Mouse (Mus musculus) spleen, postnatal 14 days (tissue): ENCODE measurements around the gene Srf.
"Not testable (repeated sequence)": the region's sequence is repeated elsewhere in the genome, so short reads cannot be mapped to it uniquely, and the experiment has no call there.

Experiments
- DNase-seq, 2 experiments: peaks; one replicate each; pipeline ENCODE4 v3.0.0; 2021 to 2022; ENCODE audit warnings: low spot score in 2 of 2

Gene Srf

DNA sequence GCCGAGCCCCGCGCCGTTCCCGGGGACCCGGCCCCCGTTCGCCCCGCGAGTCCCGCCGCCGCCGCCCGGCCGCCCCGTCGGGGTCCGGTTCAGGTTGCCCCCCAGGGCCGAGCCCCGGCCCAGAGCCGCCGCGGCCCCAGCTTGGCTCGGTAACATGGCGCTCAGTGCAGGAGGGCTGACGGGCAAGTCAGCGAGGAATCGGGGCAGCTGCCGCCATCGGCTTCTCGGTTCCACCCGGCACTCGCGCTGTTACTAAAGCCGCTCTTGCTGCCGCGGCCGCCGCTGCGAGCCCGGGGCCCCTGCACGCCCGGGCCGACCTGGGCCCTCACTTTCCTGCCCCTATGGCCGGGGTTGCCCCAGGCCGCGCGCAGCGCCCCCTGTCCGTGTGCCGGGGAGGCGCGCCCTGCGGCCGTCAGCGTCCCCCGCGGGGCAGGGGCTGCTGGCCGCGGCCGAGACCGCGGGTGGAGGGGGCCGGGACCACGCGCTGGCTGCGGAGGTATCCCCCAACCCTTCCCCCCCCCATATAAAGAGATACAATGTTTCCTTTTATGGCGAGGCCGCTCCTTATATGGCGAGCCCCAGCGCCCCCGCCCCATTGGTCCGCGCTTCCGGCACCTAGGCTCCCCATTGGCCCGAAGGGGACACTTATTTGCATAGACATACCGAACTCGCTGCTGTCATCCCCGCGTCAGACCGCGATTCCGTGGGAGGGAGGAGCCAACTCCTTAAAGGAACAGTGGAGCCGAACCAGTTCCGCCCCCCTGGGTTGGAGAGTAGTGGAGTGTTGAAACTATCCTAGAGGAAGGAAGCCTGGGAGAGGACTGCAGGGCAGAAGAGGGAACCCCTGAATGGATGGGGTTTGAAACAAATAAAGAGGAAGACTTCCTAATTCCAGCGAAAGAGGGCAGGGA, at the start of gene Srf:
Srf (minus strand) TSS at position 503 of the 911 bp plus-strand sequence.
- DNase-seq, result peak; percentile 85 to 89

DNA sequence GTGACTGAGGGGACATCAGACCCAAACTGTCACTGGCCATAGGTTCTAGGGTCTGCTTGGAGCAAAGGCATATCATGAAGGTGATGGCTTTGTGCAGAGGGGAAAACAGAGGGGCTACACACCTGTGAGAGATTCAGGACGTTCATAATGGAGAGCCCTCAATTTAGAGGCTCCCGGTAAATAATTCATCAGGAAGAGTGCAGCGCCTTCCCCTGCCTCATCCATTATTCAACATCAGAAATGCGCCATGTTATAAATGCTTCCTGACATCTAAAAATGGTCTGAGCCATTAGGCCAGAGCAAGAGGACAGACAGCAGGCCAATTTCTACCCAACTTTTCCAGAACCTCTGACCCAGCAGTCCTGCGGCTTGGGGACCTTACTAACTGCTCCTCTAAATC, 49.2 kb upstream of the Srf start:
- no peak for DNase-seq

DNA sequence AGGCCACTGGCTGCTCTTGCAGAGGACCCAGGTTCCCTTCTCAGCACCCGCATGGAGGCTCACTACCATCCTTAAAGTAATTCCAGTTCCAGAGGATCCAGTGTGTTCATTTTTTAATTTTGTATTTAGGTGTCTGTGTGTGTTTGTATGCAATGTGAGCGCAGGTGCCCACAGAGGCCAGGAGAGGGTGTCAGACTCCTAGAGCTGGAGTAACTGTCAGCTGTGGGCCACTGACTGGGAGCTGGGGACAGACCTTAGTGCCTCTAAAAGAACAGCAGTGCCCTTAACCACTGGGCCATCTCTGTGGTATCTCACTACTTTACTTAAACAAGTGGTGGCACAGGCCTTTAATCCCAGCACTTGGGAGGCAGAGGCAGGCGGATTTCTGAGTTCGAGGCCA, 47.3 kb upstream of the Srf start:
- DNase-seq, result no peak

DNA sequence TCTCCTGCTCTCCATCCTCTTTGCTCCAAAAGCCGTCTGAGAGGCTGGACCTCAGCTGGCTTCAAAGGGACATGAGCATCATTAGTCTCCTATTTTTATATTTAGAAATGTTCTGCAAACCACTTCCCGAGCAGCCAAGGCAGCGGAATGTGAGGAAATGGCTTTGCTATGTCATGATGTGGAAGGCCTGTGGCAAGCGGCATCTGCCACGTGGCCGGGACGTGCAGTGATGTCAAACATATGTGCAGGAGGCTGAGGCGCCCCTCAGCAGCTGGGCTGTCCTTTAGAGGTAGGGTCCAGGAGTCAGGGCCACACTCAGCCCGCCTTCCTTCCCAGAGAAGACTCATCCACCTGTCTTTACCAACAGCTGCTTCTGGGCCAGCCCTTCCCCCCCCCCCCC, 46.2 kb upstream of the Srf start:
- no peak for DNase-seq

DNA sequence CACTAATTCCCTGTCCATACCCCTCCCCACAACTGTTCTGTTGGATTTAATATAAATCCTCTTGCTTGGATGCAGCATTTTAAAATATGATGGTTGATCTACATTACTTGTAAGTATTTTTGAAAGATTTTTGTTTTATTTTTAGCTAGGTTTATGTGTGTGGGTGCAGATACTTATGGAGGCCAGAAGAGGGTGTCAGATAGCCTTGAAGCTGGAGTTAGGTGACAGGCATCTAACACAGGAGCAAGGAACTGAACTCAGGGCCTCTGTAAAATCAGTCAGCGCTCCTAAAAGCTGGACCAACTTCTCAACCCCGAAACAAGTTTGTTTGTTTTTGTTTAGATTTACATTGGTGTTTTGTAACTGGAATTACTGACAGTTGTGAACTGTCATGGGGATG, 44.6 kb upstream of the Srf start:
- DNase-seq, result no peak

DNA sequence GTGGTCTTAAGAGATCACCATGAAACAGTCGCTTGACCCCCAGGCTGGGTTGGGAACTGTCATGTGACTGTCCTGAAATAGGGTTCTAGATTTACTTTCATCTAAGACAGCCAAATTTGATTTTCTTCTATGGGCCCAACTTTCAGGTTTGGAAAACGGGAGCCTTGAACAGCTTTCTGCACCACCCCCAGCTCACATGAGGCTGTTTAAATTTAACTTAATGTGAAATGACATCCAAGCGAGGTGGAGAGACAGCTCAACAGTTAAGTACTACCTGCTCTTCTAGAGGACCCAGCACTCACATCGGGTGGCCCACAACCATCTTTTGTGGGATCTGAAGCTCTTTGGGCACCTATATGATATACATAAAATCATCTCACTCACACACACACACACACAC, 43.0 kb upstream of the Srf start:
- DNase-seq, result no peak

DNA sequence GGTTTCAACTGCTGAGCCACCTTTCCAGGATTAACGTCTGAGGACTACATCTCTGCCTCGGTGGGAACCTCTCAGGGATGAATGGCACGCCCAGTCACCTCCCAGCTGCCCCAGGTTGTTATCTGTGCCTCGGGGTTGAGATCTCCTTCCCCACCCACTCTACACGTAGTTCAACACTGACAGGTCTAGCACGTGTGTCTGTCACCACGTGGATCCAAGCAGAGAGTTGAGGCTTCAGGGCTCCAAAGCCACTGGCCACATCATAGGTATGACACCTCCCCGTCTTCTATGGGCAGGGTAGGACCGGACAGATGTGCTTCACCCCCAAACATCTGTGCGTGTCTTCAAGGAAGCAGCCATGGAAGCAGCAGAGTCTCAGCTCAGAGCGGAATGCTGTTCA, 42.0 kb upstream of the Srf start:
- DNase-seq, result no peak

DNA sequence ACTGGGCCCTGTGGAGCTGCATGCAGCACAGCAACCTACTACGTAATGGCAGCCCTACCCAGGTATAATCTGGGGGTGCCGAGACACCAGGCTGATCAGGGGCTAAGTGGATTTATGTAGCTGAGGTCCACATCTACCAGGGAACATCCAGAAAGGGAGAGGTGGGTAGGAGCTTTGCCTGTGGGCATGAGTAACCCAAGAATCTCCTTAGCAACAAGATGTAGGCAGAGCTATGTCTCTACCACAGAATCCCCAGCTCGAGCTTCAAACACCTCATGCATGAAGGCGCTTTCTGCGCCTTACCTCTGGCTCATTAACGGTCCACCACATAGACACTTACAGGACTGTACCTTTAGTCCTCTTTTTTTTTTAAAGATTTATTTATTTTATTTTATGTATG, 39.4 kb upstream of the Srf start:
- no peak for DNase-seq

DNA sequence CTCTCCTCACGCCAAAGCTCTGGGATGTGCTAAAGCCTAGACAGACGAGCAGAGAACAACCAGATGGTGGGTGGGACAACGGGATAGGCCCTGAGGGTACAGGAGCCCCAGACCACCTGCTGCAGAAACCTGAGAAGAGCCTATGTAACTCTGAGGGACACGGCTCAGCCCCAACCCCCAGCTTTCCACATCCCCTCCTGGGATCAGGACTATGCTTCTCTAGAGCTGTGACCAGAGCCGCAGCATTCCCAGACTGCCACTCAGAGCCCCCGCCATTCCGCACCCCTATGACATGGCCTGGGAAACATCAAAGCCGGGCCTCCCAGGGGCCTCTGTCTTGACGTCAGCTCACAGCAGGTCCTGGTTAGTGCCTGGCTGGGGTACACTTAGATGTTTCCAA, 38.6 kb upstream of the Srf start:
- no peak for DNase-seq

DNA sequence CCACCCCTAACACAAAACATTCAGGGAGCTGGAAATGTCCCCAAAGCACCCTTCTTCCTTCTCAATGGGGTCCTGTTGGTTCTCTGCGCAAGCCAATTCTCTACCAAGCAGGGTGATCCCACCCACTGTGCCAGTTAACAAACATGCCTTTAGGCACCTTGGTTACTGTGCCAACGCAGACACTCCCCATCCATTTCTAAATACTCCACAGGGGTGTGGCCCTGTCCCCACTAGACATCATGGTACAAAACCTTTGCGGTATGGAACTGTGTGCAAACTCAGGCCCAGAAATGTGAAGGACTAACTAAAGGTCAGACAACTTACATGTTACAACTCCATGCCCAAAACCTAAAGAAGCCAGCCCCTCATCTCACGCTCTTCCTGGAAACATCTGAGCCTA, 37.1 kb upstream of the Srf start:
- no peak for DNase-seq

DNA sequence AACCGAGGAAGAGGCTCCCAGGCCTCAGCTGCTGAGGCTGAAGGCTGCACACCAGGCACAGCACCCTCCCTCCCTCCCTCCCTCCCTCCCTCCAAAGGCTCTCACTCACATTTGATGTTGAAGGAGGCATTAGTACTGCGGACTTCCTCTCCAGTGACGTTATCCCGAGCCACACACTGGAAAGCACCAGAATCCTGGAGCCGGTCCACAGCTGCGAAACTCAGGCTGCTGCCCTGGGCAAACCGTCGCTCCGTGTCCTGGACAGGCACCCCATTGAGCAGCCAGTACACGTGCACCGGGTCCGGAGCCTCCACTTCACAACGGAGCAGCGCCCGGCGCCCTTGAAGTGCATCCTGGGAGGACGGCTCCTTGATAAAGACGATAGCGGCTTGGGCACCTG, 35.4 kb upstream of the Srf start:
- DNase-seq, result no peak

DNA sequence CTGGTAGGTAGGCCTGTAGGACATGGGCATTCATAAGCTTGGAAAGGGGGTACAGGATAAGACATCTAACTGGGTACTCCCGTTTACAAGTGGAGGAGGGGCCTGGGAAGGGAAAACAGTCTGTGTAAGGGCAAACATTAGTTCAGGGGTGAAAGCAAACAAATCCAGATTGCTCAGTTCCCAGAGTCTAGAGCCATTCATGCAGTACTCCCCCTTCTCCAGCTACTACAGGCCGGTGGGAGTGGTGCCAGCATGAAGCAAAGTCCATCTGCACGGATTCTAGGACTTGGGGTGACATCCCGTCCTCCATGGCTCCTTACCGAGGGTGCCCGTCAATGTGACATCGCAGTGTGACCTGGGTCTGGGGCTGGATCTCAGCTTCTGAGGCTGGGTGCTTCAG, 34.5 kb upstream of the Srf start:
- DNase-seq, result no peak

DNA sequence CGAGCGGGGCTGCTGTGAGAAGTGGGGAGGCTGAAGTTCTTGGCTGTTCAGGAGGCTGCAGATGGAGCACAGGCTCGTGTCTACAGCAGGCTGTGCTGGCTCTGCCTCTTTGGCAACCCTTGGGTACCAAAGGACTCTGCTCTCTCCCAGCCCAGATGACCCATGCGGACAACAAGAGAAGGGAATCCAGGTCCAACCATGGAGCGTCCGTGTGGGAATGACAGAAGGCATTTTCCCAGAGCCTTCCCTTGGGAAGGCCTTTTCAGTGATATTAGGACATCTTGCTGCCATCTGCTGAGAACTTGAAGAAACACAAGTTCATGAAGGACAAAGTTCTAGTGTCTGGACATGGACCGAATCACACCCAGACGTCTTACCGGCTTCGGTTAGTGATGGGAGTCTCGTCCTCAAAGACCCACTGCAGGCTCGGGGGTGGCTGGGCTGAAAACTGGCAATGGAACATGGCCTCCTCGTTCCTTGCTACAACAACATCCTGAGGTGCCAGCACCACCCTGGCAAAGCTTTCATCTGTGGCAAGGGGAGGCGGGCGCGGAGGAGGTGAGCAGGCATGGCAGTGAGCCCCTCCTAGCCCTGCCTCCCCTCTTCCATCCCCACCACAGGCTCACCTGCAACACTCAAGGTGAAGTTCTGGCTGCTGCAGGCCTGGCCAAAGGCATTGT, 33.8 kb upstream of the Srf start:
- DNase-seq, result no peak

DNA sequence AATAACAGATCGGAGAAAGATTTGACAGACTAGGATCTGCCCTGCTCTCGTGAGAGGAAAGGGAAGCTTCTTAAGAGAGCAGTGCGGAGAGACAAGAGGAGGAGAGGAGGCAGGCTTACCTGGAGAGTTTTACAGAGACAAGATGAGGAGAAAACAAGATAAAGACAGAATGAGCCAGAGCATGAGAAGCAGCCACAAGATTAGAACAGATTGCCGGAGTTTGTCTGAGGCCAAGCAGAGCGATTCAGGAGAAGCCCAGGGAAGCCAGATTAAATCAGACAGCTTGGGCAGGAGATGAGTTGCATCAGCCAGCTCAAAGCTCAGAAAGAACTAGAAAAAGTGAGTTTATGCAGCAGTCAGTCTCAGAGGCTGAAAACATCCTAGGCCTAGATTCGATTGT, 32.9 kb upstream of the Srf start:
- DNase-seq, result no peak

DNA sequence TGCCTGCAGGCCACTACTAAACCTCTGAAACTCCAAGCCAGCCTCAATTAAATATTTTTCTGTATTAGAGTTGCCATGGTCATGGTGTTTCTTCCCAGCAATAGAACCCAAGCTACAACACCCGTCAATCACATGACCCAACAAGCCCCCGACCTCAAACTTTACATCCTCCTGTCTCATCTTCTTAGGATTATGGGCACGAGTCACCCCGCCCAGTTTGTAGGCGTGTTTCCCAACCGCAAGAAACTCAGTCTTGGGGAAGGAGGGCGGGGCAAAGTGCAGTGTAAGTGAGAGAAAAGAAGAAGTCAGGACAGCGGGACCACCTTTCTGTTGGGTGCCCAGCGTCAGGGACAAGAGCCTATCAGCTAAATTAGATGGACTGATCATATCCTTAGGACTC, 32.2 kb upstream of the Srf start:
- DNase-seq, result no peak

DNA sequence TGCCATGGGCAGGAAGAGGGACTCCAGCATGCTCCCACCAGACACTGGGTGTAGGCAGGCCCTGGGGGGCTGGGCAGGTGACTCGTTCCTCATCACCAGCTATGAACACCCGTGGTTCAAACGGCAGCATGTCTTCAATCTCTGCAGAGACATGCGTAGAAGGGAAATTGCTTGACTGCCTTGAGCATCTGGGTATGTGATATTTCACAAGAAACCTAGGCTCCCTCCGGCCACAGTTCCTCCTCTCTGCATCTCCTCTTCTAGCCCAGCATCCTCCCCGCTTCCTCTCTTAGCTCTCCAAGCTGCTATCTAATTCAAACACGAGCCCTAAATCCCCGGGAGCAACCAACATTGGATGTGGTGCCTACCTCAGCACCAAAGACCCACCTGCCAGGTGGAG, 30.4 kb upstream of the Srf start:
- DNase-seq, result no peak

DNA sequence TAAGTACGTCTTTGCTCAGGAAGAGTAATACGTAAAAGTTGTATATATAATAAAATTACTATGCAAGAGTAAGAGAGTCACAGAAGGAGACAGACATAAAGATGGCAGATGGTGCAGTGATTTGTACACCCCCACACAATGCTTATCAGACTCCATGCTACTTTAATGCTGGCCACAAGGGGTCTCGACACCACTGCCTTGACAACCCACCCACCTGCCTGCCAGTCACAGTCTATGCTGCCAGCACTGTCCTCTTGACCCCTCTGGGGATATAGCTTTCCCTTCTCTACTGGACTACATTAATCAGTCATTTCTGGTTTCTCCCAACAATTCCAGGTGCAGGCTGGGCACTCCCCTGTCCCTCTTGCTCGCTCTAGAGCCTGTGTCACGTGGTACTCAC, 22.7 kb upstream of the Srf start:
- DNase-seq, result no peak

DNA sequence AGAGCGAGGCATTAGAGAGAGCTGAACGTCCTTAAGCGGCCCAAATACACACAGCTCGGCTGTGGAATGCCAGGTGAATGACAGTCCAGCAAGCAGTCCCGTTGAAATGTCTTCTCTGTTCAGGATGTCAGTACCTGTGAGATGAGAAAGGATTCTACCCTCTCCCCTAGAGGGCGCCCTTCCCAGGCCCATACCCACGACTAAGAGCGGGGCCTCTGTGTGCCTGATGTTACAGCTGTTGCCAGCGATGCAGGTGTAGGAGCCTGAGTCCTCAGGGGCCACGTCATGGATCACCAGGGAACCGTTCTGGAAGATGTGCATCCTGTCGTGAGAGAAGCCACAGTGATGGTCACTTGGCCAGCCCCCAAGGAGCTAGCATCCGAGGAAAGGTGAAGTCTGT, 20.1 kb upstream of the Srf start:
- peak in 1 of 2 experiments; percentile 14 for DNase-seq

DNA sequence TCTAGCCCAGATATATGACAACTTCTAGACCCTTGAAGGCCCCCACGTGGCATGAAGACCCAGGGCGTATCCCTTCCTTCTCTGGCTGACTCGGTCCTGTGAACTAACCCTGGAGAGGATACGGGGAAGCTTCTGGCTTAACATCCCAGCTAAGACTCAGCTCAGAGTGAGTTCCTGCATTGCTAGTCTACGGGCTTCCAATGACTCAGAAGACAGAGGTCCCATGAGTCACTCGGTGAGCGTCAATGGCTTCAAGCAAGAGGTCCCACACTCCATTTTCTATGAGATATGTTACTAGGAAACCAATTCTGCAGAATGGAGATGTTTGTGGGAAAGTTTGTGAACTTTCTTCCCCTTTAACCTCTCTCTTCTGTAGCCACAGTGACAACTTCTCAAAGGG, 18.6 kb upstream of the Srf start:
- no peak for DNase-seq

DNA sequence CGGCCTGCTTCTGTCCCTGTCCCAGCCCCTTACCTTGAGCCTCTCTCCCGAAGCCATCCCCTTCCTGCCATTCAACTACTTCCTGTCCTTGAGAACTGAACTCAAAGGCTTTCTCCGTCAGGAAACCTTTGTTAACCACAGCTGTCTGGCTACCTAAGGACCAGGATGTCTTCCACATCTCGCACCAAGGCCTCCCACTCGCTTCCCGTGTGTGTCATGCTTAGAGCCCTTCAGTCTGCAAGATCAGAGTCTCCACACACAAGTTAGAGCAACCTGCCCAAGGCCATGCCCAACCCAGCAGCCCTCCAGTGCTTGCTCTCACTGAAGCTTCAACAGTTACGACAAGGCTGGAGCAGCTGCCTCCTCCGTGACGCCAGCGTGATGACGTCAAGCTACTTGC, 15.0 kb upstream of the Srf start:
- DNase-seq, result no peak

DNA sequence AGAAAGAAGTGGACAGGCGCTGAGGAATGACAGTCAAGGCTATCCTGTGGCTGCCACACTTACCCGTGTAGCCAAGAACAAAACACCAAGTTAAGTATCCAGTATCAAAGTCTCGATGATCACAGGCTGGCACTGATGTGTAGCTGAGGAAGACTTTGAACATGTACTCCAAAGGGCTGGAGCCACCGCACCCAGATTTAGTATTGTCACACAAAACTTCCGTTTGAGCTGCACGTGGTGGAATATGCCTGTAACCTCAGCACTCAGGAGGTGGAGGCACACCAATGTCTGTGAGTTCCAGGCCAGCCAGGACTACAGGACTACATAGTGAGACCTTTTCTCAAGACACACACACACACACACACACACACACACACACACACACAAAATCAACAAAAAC, 3.2 kb upstream of the Srf start:
- no peak for DNase-seq

DNA sequence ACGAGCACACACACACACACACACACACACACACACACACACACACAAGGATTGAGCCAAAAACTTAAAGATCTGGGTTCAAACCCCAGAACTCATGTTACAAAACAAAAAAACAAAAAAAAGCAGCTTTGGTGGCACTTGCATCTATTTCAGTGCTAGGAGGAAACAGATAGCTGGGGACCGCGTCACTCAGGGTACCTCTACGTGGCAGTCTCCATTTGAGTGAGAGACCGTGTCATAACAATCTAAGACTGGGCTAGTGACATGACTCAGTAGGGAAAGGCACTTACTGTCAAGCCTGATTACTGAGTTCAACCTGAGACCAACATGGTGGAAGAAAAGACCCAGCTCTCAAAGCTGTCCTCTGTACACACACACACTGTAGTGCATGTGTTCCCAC, 2.2 kb upstream of the Srf start:
- DNase-seq, result no peak

DNA sequence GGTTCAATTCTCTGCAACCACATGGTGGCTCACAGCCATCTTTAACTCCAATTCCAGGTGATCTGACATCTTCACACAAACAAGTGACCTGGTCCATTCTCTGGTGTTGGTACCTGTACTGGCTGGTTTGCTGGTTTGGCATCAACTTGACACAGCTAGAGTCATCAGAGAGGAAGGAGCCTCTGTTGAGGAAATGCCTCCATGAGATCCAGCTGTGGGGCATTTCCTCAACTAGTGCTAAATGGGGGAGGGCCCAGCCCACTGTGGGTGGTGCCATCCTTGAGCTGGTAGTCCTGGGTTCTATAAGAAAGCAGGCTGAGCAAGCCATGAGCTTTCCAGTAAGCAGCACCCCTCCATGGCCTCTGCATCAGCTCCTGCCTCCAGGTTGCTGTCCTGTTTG, 1.3 kb upstream of the Srf start:
- DNase-seq, result not testable (repeated sequence)

DNA sequence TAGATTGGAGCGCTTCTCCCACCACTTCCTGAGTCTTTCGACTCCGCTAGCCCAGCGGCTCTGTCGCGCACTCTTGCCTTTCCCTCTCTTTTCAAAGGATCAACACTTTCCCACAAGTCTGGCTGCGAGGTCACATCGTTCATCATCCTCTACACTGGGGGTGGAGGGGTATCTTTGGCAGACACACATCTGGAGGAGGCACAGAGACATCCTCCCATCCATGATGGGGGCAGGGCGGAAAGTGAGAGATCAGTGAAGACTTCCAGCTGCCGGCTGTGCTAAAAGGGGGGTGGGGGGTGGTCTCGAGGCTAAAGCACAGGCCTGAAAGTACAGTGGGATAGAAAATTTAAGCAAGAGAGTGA, 590 bp upstream of the Srf start:
- DNase-seq, result peak in 1 of 2 experiments; percentile 21
